Mouse (Mus musculus) G1E-ER4 (cell line): Measurements from ENCODE around the gene Olfr715. TPM values are rescaled to one million over a fixed set of nuclear protein-coding genes. Genes with fewer than 3 reads are reported as not detected.
"Not testable (repeated sequence)": the region's sequence is repeated elsewhere in the genome, so short reads cannot be mapped to it uniquely, and the experiment has no call there.

Source experiments
- GATA1 ChIP-seq: IDR thresholded peaks from one replicate; pipeline ENCODE4 v1.8.0; 2012; ENCODE audit warnings: low read length, inconsistent platforms
- polyA plus RNA-seq: library from polyadenylated mRNA; stranded (reverse); fragments of >175 nt; gene quantifications from 2 replicates; pipeline ENCODE4 v1.2.3, GENCODE M21; 2012

Gene Olfr715
- not detected in 2 replicates for polyA plus RNA-seq

- not testable (repeated sequence) for TF ChIP-seq GATA1
These were observed at the start of gene Olfr715 for GRCm38 (mm10) chr7:107130983-107131382. Olfr715 (minus strand) TSS chr7:107131083.

- no peak for TF ChIP-seq GATA1
These were observed 49.5 kb upstream of the Olfr715 start for GRCm38 (mm10) chr7:107180406-107180805.

DNA sequence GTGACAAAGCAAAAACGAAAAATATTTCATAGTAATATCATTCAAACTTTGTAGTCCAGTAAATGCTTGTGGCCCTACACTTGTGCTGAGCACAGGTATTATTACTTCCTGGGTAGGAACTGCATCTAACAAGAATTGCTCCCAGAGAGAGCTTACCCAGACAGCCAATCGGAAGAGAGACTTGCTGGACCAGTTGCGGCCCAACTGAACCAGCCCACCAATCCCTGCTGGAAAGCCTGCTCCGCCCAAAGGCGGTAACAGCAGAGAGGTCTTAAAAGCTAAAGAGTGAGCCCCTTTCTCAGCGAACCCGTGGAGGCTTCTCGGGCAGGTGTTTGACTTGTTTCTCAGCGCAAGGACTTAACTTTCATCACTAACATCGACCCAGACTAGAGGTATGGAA, 35.8 kb upstream of the Olfr715 start, which contains the start of gene Nlrp14:
Nlrp14 (plus strand) TSS at position 301 of the 400 bp plus-strand sequence.
- no peak for TF ChIP-seq GATA1

- TF ChIP-seq GATA1 = not testable (repeated sequence)
These were observed 7.1 kb upstream of the Olfr715 start, which contains the start of gene Olfr716 for GRCm38 (mm10) chr7:107138027-107138426. Olfr716 (plus strand) TSS chr7:107138327.

- not testable (repeated sequence) for TF ChIP-seq GATA1
These were observed 20.6 kb downstream of the Olfr715 start, which contains the start of gene Olfr715b for GRCm38 (mm10) chr7:107110269-107110668. Olfr715b (minus strand) TSS chr7:107110369.

- TF ChIP-seq GATA1 = no peak
These were observed 38.0 kb downstream of the Olfr715 start, which contains the start of gene Olfr17 for GRCm38 (mm10) chr7:107092920-107093319. Olfr17 (plus strand) TSS chr7:107093220.

Other genes with a start within 250 kb of the Olfr715 start
- gene Olfr706, start 242.9 kb downstream of the Olfr715 start, polyA plus RNA-seq = not detected in 2 replicates
- gene Olfr707, start 229.8 kb downstream of the Olfr715 start, polyA plus RNA-seq = not detected in 2 replicates
- gene Olfr1532-ps1, start 223.1 kb downstream of the Olfr715 start, polyA plus RNA-seq = not detected in 2 replicates
- gene Olfr709-ps1, start 198.9 kb downstream of the Olfr715 start, polyA plus RNA-seq = not detected in 2 replicates
- gene Olfr710, start 182.8 kb downstream of the Olfr715 start, polyA plus RNA-seq = not detected in 2 replicates
- not detected in 2 replicates for gene Olfr6, start 167.1 kb downstream of the Olfr715 start, polyA plus RNA-seq
- gene Olfr711, start 155.6 kb downstream of the Olfr715 start, polyA plus RNA-seq = not detected in 2 replicates
- not detected in 2 replicates for gene Olfr2, start 125.0 kb downstream of the Olfr715 start, polyA plus RNA-seq
- gene Olfr713, start 99.9 kb downstream of the Olfr715 start, polyA plus RNA-seq = not detected in 2 replicates
- gene Olfr714, start 60.1 kb downstream of the Olfr715 start, polyA plus RNA-seq = not detected in 2 replicates
- not detected in 2 replicates for gene Olfr17, start 37.9 kb downstream of the Olfr715 start, polyA plus RNA-seq
- not detected in 2 replicates for gene Olfr715b, start 20.7 kb downstream of the Olfr715 start, polyA plus RNA-seq
- not detected in 2 replicates for gene Olfr716, start 7.2 kb upstream of the Olfr715 start, polyA plus RNA-seq
- not detected in 2 replicates for gene Nlrp14, start 35.9 kb upstream of the Olfr715 start, polyA plus RNA-seq
- not detected in 2 replicates for gene Rbmxl2, start 78.4 kb upstream of the Olfr715 start, polyA plus RNA-seq
- not detected in 2 replicates for gene Syt9, start 239.6 kb upstream of the Olfr715 start, polyA plus RNA-seq